Mouse (Mus musculus) gastrocnemius, postnatal 14 days (tissue): Measurements from ENCODE around the gene Sptbn2. TPM values are rescaled to one million over a fixed set of nuclear protein-coding genes. Genes with fewer than 3 reads are reported as not detected.
"Not testable (repeated sequence)": the region's sequence is repeated elsewhere in the genome, so short reads cannot be mapped to it uniquely, and the experiment has no call there.

Source experiments
- DNase-seq: peaks from one replicate; pipeline ENCODE4 v3.0.0; 2021; ENCODE audit warnings: mixed read lengths
- intact Hi-C: fragments of 180-260 bp; cut with DNase I; formaldehyde crosslinking; loops from one replicate; pipeline ENCODE4 v1.15.1; 2025; ENCODE audit warnings: low total_unique reads
- total RNA-seq, 2 experiments: library from RNA; stranded (reverse); gene quantifications; 2 replicates each; pipeline ENCODE4 v1.2.3; 2021

Gene Sptbn2
- total RNA-seq, 2 experiments from 2014 or later: 0.23 to 0.40 TPM

GRCm38 (mm10) chr19:4756193-4756911 is 45.4 kb downstream of the Sptbn2 start, which contains the start of gene Rbm4b:
TSS of gene Rbm4b (plus strand) at chr19:4756497.
- DNase-seq: peak; percentile 96
- intact Hi-C loops: loop anchor here (10.0 kb wide), 1 partner anchor 228 kb away; no protein-coding TSS in a partner anchor

- DNase-seq: no peak
- intact Hi-C loops: loop anchor here (10.0 kb wide), 1 partner anchor 228 kb away; no protein-coding TSS in a partner anchor
Measured at GRCm38 (mm10) chr19:4756921-4757320, 46.0 kb downstream of the Sptbn2 start.

GRCm38 (mm10) chr19:4760544-4760943 is 49.6 kb downstream of the Sptbn2 start:
- DNase-seq, intact Hi-C loops: not testable (repeated sequence)

- intact Hi-C loops: no loop called here
Measured at GRCm38 (mm10) chr19:4762876-4763275, 51.9 kb downstream of the Sptbn2 start.

GRCm38 (mm10) chr19:4767507-4768148 is 56.7 kb downstream of the Sptbn2 start:
- no peak for DNase-seq
- intact Hi-C loops: loop anchor here (5.0 kb wide), 1 partner anchor 35 kb away; no protein-coding TSS in a partner anchor

More at GRCm38 (mm10) chr19:4762876-4763275, 51.9 kb downstream of the Sptbn2 start:
- DNase-seq: no peak

GRCm38 (mm10) chr19:4772785-4773184 is 61.8 kb downstream of the Sptbn2 start:
- intact Hi-C loops: no loop called here

GRCm38 (mm10) chr19:4782891-4783290 is 71.9 kb downstream of the Sptbn2 start:
- DNase-seq: no peak
- intact Hi-C loops: no loop called here

More at GRCm38 (mm10) chr19:4772785-4773184, 61.8 kb downstream of the Sptbn2 start:
- no peak for DNase-seq

GRCm38 (mm10) chr19:4785206-4785605 is 74.2 kb downstream of the Sptbn2 start:
- no peak for DNase-seq
- intact Hi-C loops: no loop called here

GRCm38 (mm10) chr19:4786313-4786712 is 75.3 kb downstream of the Sptbn2 start:
- intact Hi-C loops: no loop called here
- no peak for DNase-seq

- intact Hi-C loops: no loop called here
- DNase-seq: no peak
Measured at GRCm38 (mm10) chr19:4793281-4793830, 82.4 kb downstream of the Sptbn2 start.

GRCm38 (mm10) chr19:4793831-4794422 is 83.0 kb downstream of the Sptbn2 start, which contains the start of gene Rbm4:
TSS of gene Rbm4 (minus strand) at chr19:4793901.
- intact Hi-C loops: no loop called here

GRCm38 (mm10) chr19:4795929-4796328 is 85.0 kb downstream of the Sptbn2 start:
- no peak for DNase-seq
- intact Hi-C loops: no loop called here

More at GRCm38 (mm10) chr19:4793831-4794422, 83.0 kb downstream of the Sptbn2 start, which contains the start of gene Rbm4:
- peak; percentile 95 for DNase-seq

GRCm38 (mm10) chr19:4797846-4798245 is 86.9 kb downstream of the Sptbn2 start:
- intact Hi-C loops: no loop called here
- DNase-seq: no peak

GRCm38 (mm10) chr19:4799083-4799482 is 88.1 kb downstream of the Sptbn2 start:
- intact Hi-C loops: no loop called here
- no peak for DNase-seq

Other genes starting within 250 kb of the Sptbn2 start
- gene Syt12, start 233.7 kb upstream of the Sptbn2 start, total RNA-seq: 1 to 10 TPM; 2.1 to 5.4 TPM
- not detected for gene 2010003K11Rik, start 212.6 kb upstream of the Sptbn2 start, total RNA-seq
- 10 to 100 TPM; 16.1 to 17.4 TPM for gene Pcx, start 200.7 kb upstream of the Sptbn2 start, total RNA-seq
- 1 to 10 TPM; 2.3 to 3.2 TPM for gene Lrfn4, start 95.5 kb upstream of the Sptbn2 start, total RNA-seq
- gene Rce1, start 85.5 kb upstream of the Sptbn2 start, total RNA-seq: 1 to 10 TPM; 5.8 to 7.1 TPM
- gene Gm960, start 12.5 kb upstream of the Sptbn2 start, total RNA-seq: under 1 TPM; 0.12 to 0.71 TPM
- 1 to 10 TPM; 2.5 to 3.4 TPM for gene Rbm4b, start 45.3 kb downstream of the Sptbn2 start, total RNA-seq
- gene Rbm4, start 82.7 kb downstream of the Sptbn2 start, total RNA-seq: 10 to 100 TPM; 32.3 to 36.9 TPM
- gene Gm21992, start 100.4 kb downstream of the Sptbn2 start, total RNA-seq: 10 to 100 TPM in 1 of 2 experiments, 1 to 10 TPM in 1; 9.0 to 11.9 TPM
- 10 to 100 TPM; 13.6 to 13.9 TPM for gene Rbm14, start 100.5 kb downstream of the Sptbn2 start, total RNA-seq
- gene Ccs, start 128.2 kb downstream of the Sptbn2 start, total RNA-seq: 10 to 100 TPM; 31.4 to 34.1 TPM
- gene Ccdc87, start 128.2 kb downstream of the Sptbn2 start, total RNA-seq: not detected
- 10 to 100 TPM; 29.5 to 38.2 TPM for gene Ctsf, start 144.0 kb downstream of the Sptbn2 start, total RNA-seq
- gene Actn3, start 166.7 kb downstream of the Sptbn2 start, total RNA-seq: 1,000 to 10,000 TPM; 5,946 to 6,289 TPM
- 1 to 10 TPM; 3.3 to 3.7 TPM for gene Zdhhc24, start 167.5 kb downstream of the Sptbn2 start, total RNA-seq
- gene Bbs1, start 195.5 kb downstream of the Sptbn2 start, total RNA-seq: 1 to 10 TPM; 3.0 to 3.1 TPM
- 10 to 100 TPM; 25.8 to 28.4 TPM for gene Dpp3, start 217.1 kb downstream of the Sptbn2 start, total RNA-seq
- gene Peli3, start 232.0 kb downstream of the Sptbn2 start, total RNA-seq: under 1 TPM; 0.60 to 0.96 TPM